Mouse (Mus musculus): Measurements from ENCODE around the gene Zfp609.
"Not testable (repeated sequence)": the region's sequence is repeated elsewhere in the genome, so short reads cannot be mapped to it uniquely, and the experiment has no call there.

The Zfp609 gene

GRCm38 (mm10) chr9:65666042-65666441 is 161.3 kb downstream of the Zfp609 start:
- DNase-seq, result peak; percentile 75

DNA sequence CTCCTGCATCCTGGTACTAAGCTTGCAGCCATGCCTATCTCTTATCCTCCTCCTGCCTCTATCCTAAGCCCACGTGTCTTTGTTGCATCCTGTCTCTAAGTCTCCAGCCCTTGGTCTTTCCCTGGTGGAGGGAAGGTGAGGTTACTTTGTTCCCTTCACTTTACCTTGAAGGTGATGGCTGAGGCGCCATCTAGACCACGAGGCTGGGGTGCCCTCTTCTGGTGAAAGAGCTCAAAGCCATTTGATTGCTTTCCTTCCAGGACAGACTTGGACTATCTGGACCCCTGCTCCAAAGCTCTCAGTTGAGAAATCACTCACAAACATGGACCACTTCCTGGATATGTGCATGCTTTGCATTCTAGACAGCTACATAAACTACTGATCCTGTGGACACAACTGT is 163.2 kb downstream of the Zfp609 start:
- peak; percentile 70 for DNase-seq

- peak; percentile 63 for DNase-seq
Measured at GRCm38 (mm10) chr9:65661493-65661892, 165.9 kb downstream of the Zfp609 start.

DNA sequence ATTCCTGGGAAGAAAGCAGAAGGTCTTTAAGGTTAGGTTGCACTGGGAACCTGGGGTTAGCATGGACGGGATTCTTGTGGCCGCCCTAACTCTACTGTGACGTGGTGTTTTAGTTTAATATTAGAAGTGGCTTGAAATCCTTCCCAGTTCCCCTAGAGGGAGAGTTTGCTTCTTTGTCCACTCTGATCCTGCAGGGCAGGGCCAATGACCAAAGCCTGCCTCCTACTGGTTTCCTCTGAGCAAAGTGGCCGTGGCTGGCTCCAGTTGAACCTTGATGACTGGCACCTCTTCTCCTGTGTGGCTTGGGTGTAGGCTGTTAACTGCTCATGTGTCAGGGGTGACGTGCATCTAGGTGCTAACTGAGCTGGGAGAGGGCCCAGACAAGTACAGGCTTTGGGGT is 166.3 kb downstream of the Zfp609 start:
- DNase-seq, result no peak

- no peak for DNase-seq
Measured at GRCm38 (mm10) chr9:65657218-65657617, 170.1 kb downstream of the Zfp609 start.

- no peak for DNase-seq
Measured at GRCm38 (mm10) chr9:65655540-65655939, 171.8 kb downstream of the Zfp609 start.

DNA sequence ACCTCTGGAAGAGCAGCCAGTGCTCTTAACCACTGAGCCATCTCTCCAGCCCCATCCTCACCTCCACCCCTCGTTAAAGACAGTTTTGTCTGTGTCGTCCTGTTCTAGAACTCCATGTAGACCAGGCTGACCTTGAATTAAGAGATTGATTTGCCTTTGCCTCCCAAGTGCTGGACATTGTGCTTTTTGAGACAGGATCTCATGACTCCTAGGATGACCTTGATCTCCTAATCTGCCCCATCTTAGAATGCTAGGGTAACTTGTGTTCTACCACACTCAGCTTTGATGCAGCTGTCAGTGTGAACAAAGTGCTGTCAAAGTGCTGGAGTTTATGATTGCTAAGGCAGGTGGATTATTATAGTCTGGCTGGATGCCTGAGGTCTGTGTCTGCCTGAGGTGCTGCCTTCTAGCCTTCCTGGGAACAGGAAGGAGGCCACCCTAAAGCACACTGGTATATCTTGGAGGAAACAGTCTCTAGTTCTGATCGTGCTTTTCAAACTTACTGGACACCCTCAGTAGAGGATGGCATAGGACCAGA is 172.6 kb downstream of the Zfp609 start:
- no peak for DNase-seq

DNA sequence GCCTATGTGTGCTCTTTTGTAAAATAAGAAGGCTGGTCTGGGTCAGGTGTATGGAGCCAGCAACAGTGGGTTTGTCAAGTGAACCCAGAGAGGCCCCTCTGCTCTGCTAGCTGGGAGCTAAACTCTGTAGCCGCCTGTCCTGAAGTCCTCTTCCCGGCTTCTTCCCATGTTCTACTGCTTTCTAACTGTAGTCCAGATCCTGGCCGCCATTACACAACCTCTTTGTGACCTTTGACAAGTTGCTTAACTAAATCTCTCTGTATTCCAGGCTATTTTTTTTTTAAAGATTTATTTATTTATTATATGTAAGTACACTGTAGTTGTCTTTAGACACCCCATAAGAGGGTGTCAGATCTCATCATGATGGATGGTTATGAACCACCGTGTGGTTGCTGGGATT is 173.6 kb downstream of the Zfp609 start:
- DNase-seq, result no peak

- DNase-seq, result not testable (repeated sequence)
Measured at GRCm38 (mm10) chr9:65651957-65652356, 175.4 kb downstream of the Zfp609 start.

- no peak for DNase-seq
Measured at GRCm38 (mm10) chr9:65649997-65650396, 177.4 kb downstream of the Zfp609 start.

DNA sequence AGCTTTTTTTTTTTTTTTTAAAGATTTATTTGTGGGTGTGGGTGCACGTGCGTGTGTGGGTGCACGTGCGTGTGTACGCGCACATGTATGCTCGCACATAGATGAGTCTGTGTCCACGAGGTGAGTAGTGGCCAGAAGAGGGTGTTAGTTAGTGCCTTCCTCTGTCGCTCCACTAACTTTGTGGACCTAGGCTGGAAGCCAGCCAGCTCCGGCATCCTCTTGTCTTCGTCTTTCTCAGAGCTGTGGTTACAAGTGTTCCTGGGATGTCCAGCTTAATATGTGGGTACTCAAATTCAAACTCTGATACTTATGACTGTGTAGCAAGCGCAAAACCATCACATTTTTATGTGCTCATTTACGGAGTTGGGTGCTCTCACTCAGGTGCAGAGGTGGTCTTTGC is 178.6 kb downstream of the Zfp609 start:
- no peak for DNase-seq

DNA sequence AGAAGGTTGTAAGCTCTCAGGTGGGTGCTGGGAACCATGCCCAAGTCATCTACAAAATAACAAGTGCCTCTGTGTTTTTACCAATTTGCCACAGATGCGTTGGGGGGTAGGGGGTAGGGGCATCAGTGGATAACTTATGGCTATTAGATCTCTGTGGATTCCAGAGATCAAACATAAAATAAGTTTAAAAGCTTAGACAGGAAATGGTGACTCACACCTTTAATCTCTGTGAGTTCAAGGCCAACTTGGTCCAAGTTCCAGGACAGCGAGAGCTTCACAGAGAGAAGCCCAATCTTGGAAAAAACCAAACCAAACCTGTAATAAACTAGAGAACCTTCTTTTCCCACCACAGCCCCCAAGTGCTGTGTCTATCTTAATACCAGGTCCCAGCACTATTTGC is 180.6 kb downstream of the Zfp609 start:
- DNase-seq, result no peak

GRCm38 (mm10) chr9:65645984-65646383 is 181.4 kb downstream of the Zfp609 start:
- no peak for DNase-seq

DNA sequence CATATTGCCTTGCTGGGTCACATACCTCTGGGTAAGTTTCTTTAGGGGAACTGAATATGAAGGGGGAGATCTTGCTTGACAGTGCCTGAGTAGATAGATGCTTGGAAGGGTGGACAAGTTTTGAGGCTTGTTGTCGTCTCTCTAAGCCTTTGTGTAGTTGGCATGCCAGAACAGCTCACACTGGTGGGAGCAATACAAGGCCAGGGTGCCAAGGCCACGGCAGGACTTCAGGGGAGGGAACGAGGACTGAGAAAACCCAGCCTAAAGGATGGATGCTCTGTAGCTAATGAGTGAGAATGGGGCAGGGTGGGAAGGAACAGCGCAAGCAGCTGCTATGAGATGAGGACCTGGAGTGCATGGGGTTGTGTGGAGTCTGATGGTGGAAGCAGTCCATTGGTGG is 182.4 kb downstream of the Zfp609 start:
- no peak for DNase-seq

DNA sequence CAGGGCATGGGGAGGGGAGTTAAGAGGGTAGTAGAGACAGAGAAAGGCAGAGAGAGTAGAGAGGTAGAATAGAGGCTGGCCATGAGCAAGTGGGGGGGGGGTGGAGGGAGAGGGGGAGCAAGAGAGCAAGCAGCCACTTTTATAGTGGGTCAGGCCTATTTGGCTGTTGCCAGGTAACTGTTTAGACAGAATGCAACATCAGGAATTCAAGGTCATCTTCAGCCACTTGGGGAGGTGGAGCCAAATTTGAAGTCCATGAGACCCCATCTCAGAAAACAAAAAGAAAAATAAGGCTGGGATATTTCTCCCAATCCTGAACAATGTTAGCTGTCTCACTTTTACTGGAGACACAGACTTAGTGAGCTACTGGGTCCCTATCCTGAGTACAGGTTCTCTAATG is 184.8 kb downstream of the Zfp609 start:
- no peak for DNase-seq

Data from retina, postnatal 1 day (tissue).